Mouse (Mus musculus) intestine, postnatal 0 days (tissue): ENCODE measurements around the gene Zdhhc1. TPM values are rescaled to one million over a fixed set of nuclear protein-coding genes. Genes with fewer than 3 reads are reported as not detected.

Experiments
- ATAC-seq: fragments of 200-750 bp; cut with Nextera tagmentation; 2 replicates; pipeline ENCODE4 v1.8.0; 2017; ENCODE audit warnings: mild to moderate bottlenecking, moderate TSS enrichment, moderate library complexity
- H3K27ac ChIP-seq: fragments of 300-500 bp; sonication (generic); 2 replicates; pipeline ENCODE4 v1.5.1; 2014; ENCODE audit warnings: mild to moderate bottlenecking, low read depth, low read length, moderate library complexity
- H3K27me3 ChIP-seq: fragments of 300-500 bp; sonication (generic); replicated peaks from 2 replicates; pipeline ENCODE4 v1.6.1; 2014; ENCODE audit warnings: low read length, mixed read lengths; ENCODE audit not compliant: control insufficient read depth, insufficient read depth
- H3K36me3 ChIP-seq: fragments of 300-500 bp; sonication (generic); 2 replicates; pipeline ENCODE4 v1.6.1; 2014; ENCODE audit warnings: mild to moderate bottlenecking, moderate library complexity; ENCODE audit not compliant: control insufficient read depth, insufficient read depth
- H3K4me1 ChIP-seq: fragments of 300-500 bp; sonication (generic); replicated peaks from 2 replicates; pipeline ENCODE4 v1.6.1; 2014; ENCODE audit warnings: antibody characterized with exemption, low read length, mixed read lengths; ENCODE audit not compliant: control insufficient read depth, insufficient read depth
- H3K4me2 ChIP-seq: fragments of 300-500 bp; sonication (generic); replicated peaks from 2 replicates; pipeline ENCODE4 v1.6.1; 2014; ENCODE audit warnings: low read depth, mild to moderate bottlenecking, moderate library complexity
- H3K4me3 ChIP-seq: fragments of 300-500 bp; sonication (generic); 2 replicates; pipeline ENCODE4 v1.5.1; 2014; ENCODE audit warnings: low read depth, low read length
- H3K9ac ChIP-seq: fragments of 300-500 bp; sonication (generic); 2 replicates; pipeline ENCODE4 v1.6.1; 2014; ENCODE audit warnings: mild to moderate bottlenecking, low read depth, low read length
- H3K9me3 ChIP-seq: fragments of 300-500 bp; sonication (generic); 2 replicates; pipeline ENCODE4 v1.6.1; 2016; ENCODE audit warnings: mixed run types; ENCODE audit not compliant: control insufficient read depth
- CTCF ChIP-seq: sonication (generic); IDR thresholded peaks from 2 replicates; pipeline ENCODE4 v1.5.1; 2016; ENCODE audit warnings: low read depth, mild to moderate bottlenecking, control low read depth, antibody characterized with exemption, moderate library complexity
- WGBS: fragments of 180-500 bp; shearing (Covaris S2); extraction: QIAGEN DNeasy Blood & Tissue Kit; methylation state at CpG from one replicate; pipeline ENCODE4 v1.1.7; 2014; 5-methylcytosine and 5-hydroxymethylcytosine counted together
- polyA plus RNA-seq: library from polyadenylated mRNA; unstranded; fragments of >200 nt; fragmentation: Nextera tagmentation; extraction: Ambion mirVana; gene quantifications from 2 replicates; pipeline ENCODE4 v1.2.1, GENCODE M21; 2015

Zdhhc1 gene
- polyA plus RNA-seq, 1 experiment from 2014 or later: 7.1 TPM

DNA sequence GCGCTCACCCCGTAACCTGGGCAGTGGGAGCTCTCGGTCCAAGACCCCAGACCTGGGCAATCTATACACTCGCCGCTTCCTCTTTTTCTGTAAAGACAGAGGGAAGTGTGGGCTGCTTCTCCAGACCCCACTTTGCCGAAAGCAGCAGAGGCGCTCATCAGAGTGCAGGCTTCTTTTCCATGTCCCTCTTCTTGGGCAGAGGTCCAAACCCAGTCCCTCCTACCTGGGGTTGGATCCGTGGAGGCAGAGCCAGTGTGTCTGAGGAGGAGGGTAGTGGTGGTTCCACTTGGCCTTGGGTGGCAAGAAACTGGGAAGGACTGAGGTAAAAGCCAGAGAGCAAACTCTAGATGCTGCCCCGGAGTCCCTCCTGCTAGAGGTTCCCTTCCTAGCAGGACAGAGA, 23.7 kb downstream of the Zdhhc1 start:
- Histone ChIP-seq H3K4me3 (no peak overlapping the region), H3K36me3 (peaks cover 19% of the 10 kb centered on the region; the same call in 1 of the 2 replicates), H3K9me3 (no peaks in the 10 kb centered on the region), H3K27me3 (no peaks in the 10 kb centered on the region), H3K4me2 (no peak overlapping the region), H3K4me1 (peaks cover 18% of the 10 kb centered on the region; the same call in 1 of the 2 replicates), H3K9ac (no peak overlapping the region), H3K27ac (no peak overlapping the region)
- WGBS: 86% methylated on average over 9 of the region's 9 CpGs
- no peak for ATAC-seq
- no peak for TF ChIP-seq CTCF

DNA sequence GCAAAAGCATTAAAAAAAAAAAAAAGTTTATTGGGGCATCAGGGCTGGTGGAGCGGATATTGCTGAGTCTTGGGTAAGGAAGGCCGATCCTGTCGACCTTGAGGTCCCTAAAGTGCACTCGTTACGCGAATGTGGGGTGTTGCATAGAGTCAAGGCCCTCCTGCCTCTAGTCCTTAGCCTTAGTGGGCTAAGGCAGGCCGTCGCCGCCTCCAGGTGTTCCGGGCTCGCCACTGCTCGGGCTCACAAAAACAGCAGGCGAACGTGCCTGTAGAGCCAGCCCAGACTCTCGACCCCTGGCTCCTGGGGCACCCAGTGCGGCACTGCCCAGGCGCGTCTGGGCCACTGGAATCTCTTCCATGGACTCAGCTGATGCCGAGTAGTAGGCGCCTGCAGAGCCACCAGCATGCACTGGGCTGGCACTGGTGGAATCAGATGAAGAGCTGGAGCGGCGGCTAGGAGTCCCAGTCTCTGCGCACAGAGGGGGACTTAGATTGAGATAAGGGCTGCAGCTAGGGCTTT, 24.2 kb downstream of the Zdhhc1 start:
- no peak overlapping the region for H3K9ac ChIP-seq
- H3K4me1 ChIP-seq: peaks cover 18% of the 10 kb centered on the region; the same call in 1 of the 2 replicates
- no peaks in the 10 kb centered on the region for H3K9me3 ChIP-seq
- WGBS: 75% methylated on average over 23 of the region's 23 CpGs
- H3K4me2 ChIP-seq: no peak overlapping the region
- no peak for ATAC-seq
- H3K27ac ChIP-seq: no peak overlapping the region
- peaks cover 19% of the 10 kb centered on the region; the same call in 1 of the 2 replicates for H3K36me3 ChIP-seq
- H3K27me3 ChIP-seq: no peaks in the 10 kb centered on the region
- no peak overlapping the region for H3K4me3 ChIP-seq
- no peak for TF ChIP-seq CTCF

DNA sequence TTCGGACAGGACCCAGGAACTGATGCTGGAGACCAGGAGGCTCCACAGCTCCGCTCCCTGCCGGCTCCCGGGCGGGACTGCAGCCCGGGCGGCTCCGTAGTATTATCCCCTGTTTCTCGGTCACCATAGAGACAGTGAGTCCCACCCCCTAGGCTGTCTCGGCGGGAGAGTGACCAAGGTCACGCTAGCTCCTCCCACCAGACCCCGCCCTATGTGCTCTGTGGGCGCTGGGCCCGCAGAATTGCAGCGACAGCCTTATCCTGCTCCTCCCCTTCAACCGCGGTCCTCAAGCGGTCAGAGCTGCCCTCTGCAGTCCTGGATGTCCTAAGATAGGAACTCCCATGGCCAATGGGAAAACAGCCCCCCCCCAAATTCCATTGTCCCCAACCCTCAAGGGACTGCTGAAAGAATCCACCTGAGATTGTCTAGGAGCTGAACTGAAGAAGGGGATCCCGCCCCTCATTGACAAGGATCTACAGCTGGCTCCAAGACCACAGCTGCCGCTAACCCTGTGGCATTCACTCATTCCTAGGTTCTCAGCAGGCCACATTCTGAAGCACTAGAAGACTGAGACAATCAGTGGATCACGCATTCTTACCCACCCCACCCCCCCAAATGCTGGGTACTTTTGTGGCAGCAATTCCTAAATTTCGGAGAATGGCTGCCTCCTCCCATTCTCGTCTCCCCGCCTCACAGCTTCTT, 25.2 kb downstream of the Zdhhc1 start, which contains the start of gene Tppp3:
Gene Tppp3, minus strand, starts transcription at position 213 of the 702 bp plus-strand sequence.
- H3K4me3 ChIP-seq: peak within 1 kb of the TSS; percentile 13; the same call in 1 of the 2 replicates
- TF ChIP-seq CTCF: peak; percentile 77
- H3K27ac ChIP-seq: 0 out of 2 replicates have a peak within 1 kb of the TSS, but pooled peaks have one; percentile 46
- no peaks in the 10 kb centered on the region for H3K27me3 ChIP-seq
- H3K4me2 ChIP-seq: peak within 1 kb of the TSS; percentile 60
- H3K36me3 ChIP-seq: peaks cover 19% of the 10 kb centered on the region; the same call in 1 of the 2 replicates
- peak; percentile 91 for ATAC-seq
- peaks cover 18% of the 10 kb centered on the region; the same call in 1 of the 2 replicates for H3K4me1 ChIP-seq
- no peaks in the 10 kb centered on the region for H3K9me3 ChIP-seq
- peak within 1 kb of the TSS; percentile 38; the same call in 1 of the 2 replicates for H3K9ac ChIP-seq
- 9% methylated on average over 25 of the region's 25 CpGs for WGBS

DNA sequence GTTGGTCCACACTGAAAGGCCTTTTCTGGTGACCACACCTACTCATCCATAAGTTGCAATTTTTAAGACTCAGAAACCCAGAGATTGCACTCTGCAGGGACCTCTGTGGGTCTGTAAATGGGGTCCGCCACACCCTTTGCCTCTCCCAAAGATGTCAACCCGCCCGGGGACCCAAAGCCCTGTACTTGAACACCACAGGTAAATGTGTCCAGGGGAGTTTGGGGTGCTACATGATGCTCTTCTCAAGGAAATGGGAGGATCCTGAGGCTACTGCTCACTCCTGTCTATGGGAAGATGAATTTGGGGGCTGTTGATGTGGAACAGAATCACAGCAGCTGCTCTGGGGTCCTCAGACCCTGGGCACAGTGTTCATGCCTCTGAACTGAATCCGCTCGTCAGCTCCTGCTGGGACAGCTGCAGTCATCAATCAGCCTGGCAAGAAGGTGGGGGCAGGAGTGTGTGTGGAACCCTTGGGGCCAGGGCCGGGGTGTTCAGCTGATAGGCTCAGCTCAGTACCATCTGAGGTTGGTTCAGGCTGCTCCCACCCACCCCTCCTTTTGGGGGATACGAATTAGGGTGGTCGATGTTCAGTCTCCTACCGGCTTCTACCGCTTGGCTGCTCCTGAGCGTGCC, 25.9 kb downstream of the Zdhhc1 start:
- peak overlapping the region; percentile 60 for H3K4me2 ChIP-seq
- H3K27me3 ChIP-seq: no peaks in the 10 kb centered on the region
- H3K9me3 ChIP-seq: no peaks in the 10 kb centered on the region
- H3K4me3 ChIP-seq: peak overlapping the region; percentile 13; the same call in 1 of the 2 replicates
- H3K36me3 ChIP-seq: peaks cover 14% of the 10 kb centered on the region; the same call in 1 of the 2 replicates
- TF ChIP-seq CTCF: no peak
- 19% methylated on average over 11 of the region's 11 CpGs for WGBS
- no peak overlapping the region for H3K27ac ChIP-seq
- peak overlapping the region; percentile 38; the same call in 1 of the 2 replicates for H3K9ac ChIP-seq
- ATAC-seq: peak; percentile 28
- peaks cover 18% of the 10 kb centered on the region; the same call in 1 of the 2 replicates for H3K4me1 ChIP-seq

DNA sequence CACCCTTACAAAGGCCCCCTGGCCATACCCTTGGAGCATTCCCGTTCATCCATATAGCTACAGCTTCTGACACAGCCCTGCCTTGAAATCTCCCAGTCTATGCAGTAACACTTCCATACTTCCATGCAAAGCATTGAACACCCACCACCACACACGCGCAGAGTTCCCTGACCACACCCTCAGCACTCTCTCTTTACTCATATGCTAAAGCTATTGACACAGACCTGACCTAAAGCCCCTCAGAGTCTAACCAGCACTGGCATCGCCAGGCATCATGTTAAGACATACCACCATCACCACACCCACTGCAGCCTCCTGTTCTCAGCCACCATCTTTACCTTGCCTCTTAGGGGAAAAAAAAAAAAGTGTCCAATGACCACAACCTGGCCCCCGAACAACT, 26.4 kb downstream of the Zdhhc1 start:
- peak overlapping the region; percentile 60 for H3K4me2 ChIP-seq
- H3K27me3 ChIP-seq: no peaks in the 10 kb centered on the region
- H3K36me3 ChIP-seq: peaks cover 9% of the 10 kb centered on the region; the same call in 1 of the 2 replicates
- peaks cover 18% of the 10 kb centered on the region; the same call in 1 of the 2 replicates for H3K4me1 ChIP-seq
- H3K27ac ChIP-seq: no peak overlapping the region
- H3K9ac ChIP-seq: no peak overlapping the region
- no peak for TF ChIP-seq CTCF
- H3K4me3 ChIP-seq: no peak overlapping the region
- 66% methylated on average over 5 of the region's 5 CpGs for WGBS
- H3K9me3 ChIP-seq: no peaks in the 10 kb centered on the region
- no peak for ATAC-seq

DNA sequence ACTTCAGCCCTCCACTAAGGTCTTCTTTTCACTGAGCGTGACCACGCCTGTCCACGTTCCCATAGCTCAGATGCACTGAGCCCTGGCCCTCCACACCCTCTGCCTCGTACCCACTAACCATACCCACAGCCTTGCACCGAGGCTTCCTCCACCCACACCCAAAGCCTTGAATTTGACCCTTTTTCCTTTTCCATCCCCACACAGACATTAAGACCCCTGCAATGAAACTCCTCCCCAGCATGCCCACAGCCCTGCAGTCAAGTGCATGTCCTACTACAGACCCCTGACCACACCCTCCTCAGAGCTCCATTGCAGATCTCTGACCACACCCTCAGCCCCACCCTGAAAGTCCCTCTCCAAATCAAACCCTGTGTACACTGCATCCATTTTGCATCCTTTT, 26.9 kb downstream of the Zdhhc1 start:
- Histone ChIP-seq H3K27ac (no peak overlapping the region), H3K4me1 (peaks cover 15% of the 10 kb centered on the region; the same call in 1 of the 2 replicates), H3K36me3 (peaks cover 9% of the 10 kb centered on the region; the same call in 1 of the 2 replicates), H3K4me2 (0 out of 2 replicates have a peak overlapping the region, but pooled peaks have one; percentile 60), H3K27me3 (no peaks in the 10 kb centered on the region), H3K4me3 (no peak overlapping the region), H3K9ac (no peak overlapping the region), H3K9me3 (no peaks in the 10 kb centered on the region)
- TF ChIP-seq CTCF: no peak
- no peak for ATAC-seq
- 76% methylated on average over 5 of the region's 5 CpGs for WGBS
